Mouse (Mus musculus) limb, embryonic 12.5 days (tissue): ENCODE results near the gene Samd10. TPM values are rescaled to one million over a fixed set of nuclear protein-coding genes. Genes with fewer than 3 reads are reported as not detected.
A peak's percentile ranks its signal among the peaks of the same experiment; 100 is the strongest.

ENCODE experiments used
- ATAC-seq: fragments of 200-750 bp; cut with Nextera tagmentation; 2 replicates; pipeline ENCODE4 v1.8.0; 2017; ENCODE audit warnings: low read depth, moderate TSS enrichment; ENCODE audit not compliant: insufficient number of reproducible peaks, insufficient read depth, low FRiP score, low TSS enrichment
- H3K27ac ChIP-seq: fragments of 300-500 bp; sonication (generic); 2 replicates; pipeline ENCODE4 v1.5.1; 2016; ENCODE audit warnings: mild to moderate bottlenecking, moderate library complexity
- H3K27me3 ChIP-seq: fragments of 300-500 bp; sonication (generic); 2 replicates; pipeline ENCODE4 v1.6.1; 2016; ENCODE audit warnings: mild to moderate bottlenecking, moderate library complexity
- H3K36me3 ChIP-seq: fragments of 300-500 bp; sonication (generic); 2 replicates; pipeline ENCODE4 v1.6.1; 2016; ENCODE audit warnings: mild to moderate bottlenecking, moderate library complexity
- H3K4me1 ChIP-seq: fragments of 300-500 bp; sonication (generic); replicated peaks from 2 replicates; pipeline ENCODE4 v1.6.1; 2016
- H3K4me2 ChIP-seq: fragments of 300-500 bp; sonication (generic); 2 replicates; pipeline ENCODE4 v1.6.1; 2016; ENCODE audit warnings: mild to moderate bottlenecking, moderate library complexity
- H3K4me3 ChIP-seq: fragments of 300-500 bp; sonication (generic); replicated peaks from 2 replicates; pipeline ENCODE4 v1.5.1; 2016; ENCODE audit warnings: mild to moderate bottlenecking
- H3K9ac ChIP-seq: fragments of 300-500 bp; sonication (generic); replicated peaks from 2 replicates; pipeline ENCODE4 v1.6.1; 2016; ENCODE audit warnings: mild to moderate bottlenecking, moderate library complexity
- H3K9me3 ChIP-seq: fragments of 300-500 bp; sonication (generic); 2 replicates; pipeline ENCODE4 v1.6.1; 2016; ENCODE audit warnings: mild to moderate bottlenecking, moderate library complexity
- WGBS: fragments of 180-500 bp; shearing (Covaris S2); methylation state at CpG from one replicate; pipeline ENCODE4 v1.1.7; 2016; 5-methylcytosine and 5-hydroxymethylcytosine counted together
- polyA plus RNA-seq: library from polyadenylated mRNA; unstranded; fragments of >200 nt; fragmentation: Nextera tagmentation; extraction: Ambion mirVana; gene quantifications from 2 replicates; pipeline ENCODE4 v1.2.1, GENCODE M21; 2016

Samd10 gene
- polyA plus RNA-seq, 1 experiment from 2014 or later = 11.6 TPM

DNA sequence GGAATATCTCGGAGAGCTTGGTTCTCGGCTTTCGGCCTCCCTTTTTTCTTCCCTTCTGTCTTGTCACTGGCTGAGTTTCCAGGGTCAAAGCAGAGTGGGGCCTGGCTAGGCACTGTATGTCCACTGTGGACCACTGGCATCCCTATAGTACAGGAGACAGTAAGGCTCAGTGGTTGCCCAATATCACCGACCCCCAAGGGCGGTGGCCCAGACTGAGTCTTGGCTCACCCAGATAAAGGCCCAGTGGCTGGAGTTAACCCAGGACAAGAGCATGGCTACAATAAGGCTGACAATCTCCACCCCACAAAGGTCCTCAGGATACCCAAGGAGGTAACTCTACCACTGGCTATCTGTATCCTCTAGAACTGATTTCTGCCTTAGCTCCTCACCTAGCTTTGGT is 8.5 kb downstream of the Samd10 start:
- Histone ChIP-seq H3K27ac (no peak overlapping the region), H3K9ac (0 out of 2 replicates have a peak overlapping the region, but pooled peaks have one; percentile 8), H3K4me2 (no peak overlapping the region), H3K4me3 (no peak overlapping the region), H3K36me3 (peaks cover 54% of the 10 kb centered on the region), H3K4me1 (peaks cover 17% of the 10 kb centered on the region), H3K9me3 (no peaks in the 10 kb centered on the region), H3K27me3 (no peaks in the 10 kb centered on the region)
- 93% methylated on average over 5 of the region's 5 CpGs for WGBS
- ATAC-seq = no peak

DNA sequence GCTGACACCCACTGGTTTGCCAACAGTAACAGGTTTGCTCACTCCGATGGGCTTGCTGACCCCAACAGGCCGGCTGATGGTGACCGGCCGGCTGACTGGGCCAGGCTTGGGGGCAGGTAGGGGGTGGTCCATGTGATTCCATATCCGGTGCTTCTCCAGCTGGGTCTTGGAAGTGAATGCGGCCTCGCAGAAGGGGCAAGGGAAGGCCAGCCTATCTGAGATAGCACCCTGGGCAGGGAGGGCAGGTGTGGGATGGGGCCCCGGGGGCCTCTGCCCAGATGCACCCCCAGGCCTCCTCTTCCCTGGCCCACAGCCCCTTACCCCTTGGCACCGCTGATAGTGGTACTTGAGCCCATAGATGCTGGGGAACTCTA is 9.3 kb downstream of the Samd10 start:
- no peak overlapping the region for H3K4me3 ChIP-seq
- H3K9ac ChIP-seq = no peak overlapping the region
- WGBS = 95% methylated on average over 9 of the region's 9 CpGs
- H3K4me2 ChIP-seq = no peak overlapping the region
- H3K36me3 ChIP-seq = peaks cover 62% of the 10 kb centered on the region
- no peaks in the 10 kb centered on the region for H3K27me3 ChIP-seq
- no peak for ATAC-seq
- peaks cover 17% of the 10 kb centered on the region for H3K4me1 ChIP-seq
- H3K27ac ChIP-seq = no peak overlapping the region
- H3K9me3 ChIP-seq = no peaks in the 10 kb centered on the region

DNA sequence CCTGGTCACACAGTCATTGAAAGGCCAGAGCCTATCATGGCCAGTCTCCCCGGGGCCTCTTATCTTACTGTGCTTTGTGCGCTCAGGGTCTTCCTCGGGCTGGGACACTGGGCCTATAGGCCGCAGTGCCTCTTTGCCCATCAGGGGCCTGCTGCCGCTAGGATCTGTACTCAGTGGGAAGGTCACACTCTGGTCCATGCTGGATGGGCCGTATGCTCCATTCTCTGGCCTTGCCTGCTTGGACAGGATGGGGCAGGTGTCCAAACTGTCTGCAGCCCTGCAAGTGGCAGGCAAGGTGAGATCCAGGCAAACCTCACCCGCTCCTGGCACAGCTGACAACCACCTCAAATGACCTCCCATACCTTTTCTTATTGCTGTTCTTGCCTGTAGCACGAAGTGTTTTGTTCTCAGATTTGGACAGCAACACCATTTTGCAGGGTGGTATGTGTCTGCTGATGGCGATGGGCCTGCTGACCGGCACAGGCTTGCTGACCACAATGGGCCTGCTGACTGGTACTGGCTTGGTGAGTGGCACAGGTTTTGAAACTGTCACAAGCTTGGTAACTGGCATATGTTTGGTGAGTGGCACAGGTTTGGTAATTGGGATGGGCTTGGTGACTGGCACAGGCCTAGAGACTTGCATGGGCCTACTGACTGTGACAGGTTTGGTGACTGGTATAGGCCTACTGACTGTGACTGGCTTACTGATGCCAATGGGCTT is 9.8 kb downstream of the Samd10 start:
- H3K36me3 ChIP-seq = peaks cover 67% of the 10 kb centered on the region
- H3K27ac ChIP-seq = no peak overlapping the region
- no peak for ATAC-seq
- peaks cover 17% of the 10 kb centered on the region for H3K4me1 ChIP-seq
- 94% methylated on average over 10 of the region's 10 CpGs for WGBS
- H3K9me3 ChIP-seq = no peaks in the 10 kb centered on the region
- H3K4me3 ChIP-seq = no peak overlapping the region
- H3K27me3 ChIP-seq = no peaks in the 10 kb centered on the region
- H3K9ac ChIP-seq = no peak overlapping the region; the same call in 1 of the 2 replicates
- no peak overlapping the region for H3K4me2 ChIP-seq

DNA sequence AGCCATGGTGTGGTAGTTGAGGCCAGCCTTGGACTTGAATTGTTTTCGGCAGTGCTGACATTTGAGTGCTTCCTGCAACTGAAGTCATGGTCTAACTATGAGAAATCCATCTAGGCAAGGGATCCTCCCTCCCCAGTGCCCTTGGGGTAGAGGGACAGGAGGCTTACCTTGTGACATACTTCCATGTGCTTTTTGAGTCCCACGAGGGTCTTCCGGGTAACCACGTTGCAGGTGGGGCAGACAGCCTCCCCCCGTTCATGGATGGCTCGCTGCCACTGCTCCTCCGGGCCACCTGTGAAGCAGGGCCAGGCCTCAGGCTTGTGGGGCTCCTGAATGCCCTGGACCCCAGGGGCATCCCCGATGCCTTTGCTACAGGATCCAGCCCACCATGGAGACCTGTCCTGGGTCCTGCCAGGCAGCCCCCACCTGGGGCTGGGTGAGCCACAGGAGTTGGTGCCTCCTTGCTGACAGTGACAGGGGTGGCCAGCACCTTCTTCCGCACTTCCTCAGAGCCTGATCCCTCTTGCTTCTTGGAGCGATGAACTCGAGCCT is 10.7 kb downstream of the Samd10 start:
- H3K9ac ChIP-seq = no peak overlapping the region
- no peak for ATAC-seq
- H3K4me3 ChIP-seq = no peak overlapping the region
- no peaks in the 10 kb centered on the region for H3K9me3 ChIP-seq
- no peak overlapping the region for H3K27ac ChIP-seq
- H3K4me2 ChIP-seq = no peak overlapping the region
- WGBS = 91% methylated on average over 11 of the region's 11 CpGs
- H3K4me1 ChIP-seq = peaks cover 17% of the 10 kb centered on the region
- peaks cover 75% of the 10 kb centered on the region for H3K36me3 ChIP-seq
- H3K27me3 ChIP-seq = no peaks in the 10 kb centered on the region

DNA sequence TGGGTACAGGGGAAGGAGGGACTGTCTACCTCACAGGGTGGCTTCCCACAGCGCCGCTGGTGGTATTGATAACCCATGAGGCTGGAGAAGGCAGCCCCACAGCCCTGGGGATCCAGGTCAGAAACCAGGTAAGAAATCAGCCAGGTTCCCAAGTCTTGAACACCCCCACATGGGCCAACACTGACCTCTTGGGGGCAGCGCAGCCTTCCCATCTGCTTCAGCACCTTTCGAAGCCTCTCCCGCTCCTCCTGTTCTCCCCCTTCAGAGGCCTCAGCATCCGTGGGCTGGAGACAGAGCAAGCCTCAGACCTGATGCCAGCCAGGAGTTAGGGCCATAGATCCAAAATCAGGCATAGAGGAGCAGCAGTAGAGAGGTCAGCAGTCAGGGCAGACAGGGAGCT is 11.2 kb downstream of the Samd10 start:
- Histone ChIP-seq H3K27me3 (no peaks in the 10 kb centered on the region), H3K4me2 (no peak overlapping the region), H3K36me3 (peaks cover 80% of the 10 kb centered on the region), H3K4me1 (peaks cover 13% of the 10 kb centered on the region), H3K4me3 (no peak overlapping the region), H3K27ac (no peak overlapping the region), H3K9ac (no peak overlapping the region), H3K9me3 (no peaks in the 10 kb centered on the region)
- 84% methylated on average over 6 of the region's 6 CpGs for WGBS
- no peak for ATAC-seq

DNA sequence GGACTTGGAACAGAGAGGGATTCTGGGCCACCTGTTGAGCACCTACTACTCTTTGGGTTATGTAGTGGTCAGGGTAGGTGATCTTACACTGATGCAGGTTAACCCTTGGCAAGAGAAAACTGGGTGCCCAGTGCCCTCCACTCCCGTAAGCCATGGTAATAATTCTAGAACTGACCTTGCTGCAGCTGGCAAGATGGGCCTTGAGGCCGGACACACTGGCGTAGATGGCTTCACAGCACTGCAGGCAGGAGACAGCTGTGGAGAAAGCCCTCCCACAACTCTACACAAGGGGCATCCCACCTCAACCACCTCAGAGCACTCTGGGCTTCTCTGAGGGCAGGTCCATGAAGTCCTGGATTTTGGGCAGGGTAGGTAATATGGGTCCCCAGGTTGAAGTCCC is 12.9 kb downstream of the Samd10 start:
- H3K9ac ChIP-seq = no peak overlapping the region
- H3K4me1 ChIP-seq = peaks cover 5% of the 10 kb centered on the region
- H3K36me3 ChIP-seq = peaks cover 80% of the 10 kb centered on the region
- ATAC-seq = no peak
- no peak overlapping the region for H3K4me2 ChIP-seq
- no peak overlapping the region for H3K27ac ChIP-seq
- no peak overlapping the region for H3K4me3 ChIP-seq
- no peaks in the 10 kb centered on the region for H3K27me3 ChIP-seq
- 91% methylated on average over 3 of the region's 3 CpGs for WGBS
- H3K9me3 ChIP-seq = no peaks in the 10 kb centered on the region

DNA sequence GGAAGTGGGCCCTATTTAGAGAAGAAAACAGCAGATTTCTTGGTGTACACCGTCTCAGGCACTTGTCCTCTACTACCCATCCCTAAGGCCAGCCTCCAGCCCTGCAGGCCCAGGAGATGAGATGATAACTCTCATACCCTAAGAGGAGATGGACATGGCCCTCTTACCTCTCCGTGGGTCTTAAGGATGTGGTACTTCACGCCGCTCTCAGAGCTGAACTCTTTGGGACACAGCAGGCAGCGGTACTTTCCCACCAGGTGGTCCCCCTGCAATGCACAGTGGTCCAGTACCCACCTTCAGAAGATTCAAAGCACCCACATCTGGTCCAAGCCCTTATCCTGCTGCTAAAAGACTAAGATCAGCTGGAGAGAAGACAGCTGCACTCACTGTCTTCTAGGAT is 13.5 kb downstream of the Samd10 start:
- H3K4me1 ChIP-seq = peaks cover 4% of the 10 kb centered on the region
- no peak overlapping the region for H3K27ac ChIP-seq
- peaks cover 76% of the 10 kb centered on the region for H3K36me3 ChIP-seq
- H3K9ac ChIP-seq = no peak overlapping the region
- no peaks in the 10 kb centered on the region for H3K9me3 ChIP-seq
- no peak overlapping the region for H3K4me3 ChIP-seq
- WGBS = 86% methylated on average over 5 of the region's 5 CpGs
- H3K4me2 ChIP-seq = no peak overlapping the region
- no peak for ATAC-seq
- H3K27me3 ChIP-seq = no peaks in the 10 kb centered on the region

DNA sequence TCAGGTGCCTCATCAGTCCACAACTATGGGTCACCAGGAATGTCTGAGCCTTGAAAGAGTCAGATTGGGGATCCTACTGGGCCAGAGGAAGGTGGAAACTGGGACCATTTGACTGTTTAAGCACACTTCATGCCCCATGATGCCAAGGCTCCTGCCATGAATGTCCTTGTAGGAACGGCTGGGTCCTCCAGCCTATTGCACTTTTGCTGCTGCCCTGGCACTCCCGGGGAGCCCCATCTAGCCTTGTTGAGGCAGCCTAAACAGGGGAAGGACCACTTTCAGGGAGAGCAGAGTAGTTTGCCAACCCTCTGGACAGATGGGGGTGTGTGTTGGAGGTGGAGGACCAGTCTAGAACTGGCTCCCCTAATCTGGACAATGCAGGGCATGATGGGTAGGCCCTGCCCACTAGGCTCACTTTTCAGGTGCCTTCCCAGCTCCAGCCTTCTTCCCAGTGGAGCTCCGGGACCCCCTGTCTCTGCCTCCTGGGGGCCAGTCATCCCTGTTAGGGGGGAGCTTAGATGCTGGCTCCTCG is 14.5 kb downstream of the Samd10 start, which contains the start of gene Uckl1:
Gene Uckl1, minus strand, starts transcription at position 482 of the 532 bp plus-strand sequence.
- Histone ChIP-seq H3K27ac (no peak within 1 kb of the TSS), H3K4me3 (no peak within 1 kb of the TSS), H3K9ac (no peak within 1 kb of the TSS), H3K9me3 (no peaks in the 10 kb centered on the region), H3K27me3 (no peaks in the 10 kb centered on the region), H3K4me1 (peaks cover 8% of the 10 kb centered on the region), H3K36me3 (peaks cover 66% of the 10 kb centered on the region), H3K4me2 (no peak within 1 kb of the TSS)
- no peak for ATAC-seq
- 84% methylated on average over 4 of the region's 4 CpGs for WGBS

DNA sequence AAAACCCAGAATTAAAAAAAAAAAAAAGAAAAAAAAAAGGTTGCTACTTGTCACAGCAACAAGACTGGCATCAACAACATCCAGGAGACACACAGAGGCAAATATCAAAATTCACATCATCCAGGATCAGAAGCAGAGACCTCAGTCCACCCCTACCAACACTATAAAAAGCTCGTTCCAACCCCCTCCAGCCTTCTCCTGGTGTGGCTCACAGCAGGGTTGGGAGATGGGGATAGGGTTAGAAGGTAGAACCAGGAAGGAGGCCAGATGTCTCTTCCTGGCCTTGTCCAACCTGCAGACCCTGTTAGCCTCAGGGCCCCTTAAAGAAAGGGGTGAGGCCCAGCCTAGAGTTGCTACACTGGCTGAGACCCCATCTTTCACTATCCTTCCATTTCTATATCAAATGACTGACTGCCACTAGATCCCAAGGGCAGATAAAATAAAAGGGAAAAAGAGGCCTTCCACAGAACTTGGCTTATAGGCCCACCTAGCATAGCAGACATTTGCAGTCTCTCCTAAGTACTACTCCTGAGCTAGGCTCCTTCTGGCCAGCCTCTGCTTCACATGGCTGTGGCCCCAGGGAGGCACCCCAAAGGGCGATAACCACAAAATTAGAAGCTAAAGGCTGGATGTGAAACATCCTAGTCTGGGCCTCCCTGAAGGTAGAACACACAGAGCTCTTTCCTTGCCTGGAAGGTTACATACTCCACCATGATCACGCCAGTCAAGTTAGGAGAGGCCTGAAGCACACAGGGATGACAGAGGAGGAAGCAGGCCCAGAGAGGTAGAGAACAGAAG is 15.4 kb downstream of the Samd10 start:
- H3K27ac ChIP-seq = no peak overlapping the region
- H3K9me3 ChIP-seq = no peaks in the 10 kb centered on the region
- H3K9ac ChIP-seq = no peak overlapping the region
- WGBS = 89% methylated on average over 3 of the region's 3 CpGs
- ATAC-seq = no peak
- H3K36me3 ChIP-seq = peaks cover 57% of the 10 kb centered on the region
- no peaks in the 10 kb centered on the region for H3K27me3 ChIP-seq
- no peak overlapping the region for H3K4me2 ChIP-seq
- peaks cover 8% of the 10 kb centered on the region for H3K4me1 ChIP-seq
- H3K4me3 ChIP-seq = no peak overlapping the region

DNA sequence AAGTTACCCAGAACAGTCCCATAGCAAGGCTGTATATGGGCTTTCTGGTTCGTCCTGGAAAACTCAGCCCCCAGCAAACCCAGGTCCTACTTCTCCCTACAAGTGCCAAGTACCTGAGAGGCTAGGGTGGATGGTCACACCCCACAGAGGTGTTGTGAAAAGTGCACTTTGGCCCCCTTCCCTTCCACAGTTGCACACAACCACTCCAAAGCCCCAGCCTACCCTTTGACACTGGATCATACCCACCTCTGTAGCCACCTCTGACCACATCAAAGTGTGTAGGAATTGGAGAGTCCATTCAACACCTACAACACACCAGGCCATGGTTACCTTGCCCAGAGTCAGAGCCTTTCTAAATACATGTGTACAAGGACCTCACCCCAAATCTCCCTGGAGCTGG is 16.1 kb downstream of the Samd10 start:
- Histone ChIP-seq H3K27me3 (no peaks in the 10 kb centered on the region), H3K27ac (no peak overlapping the region), H3K9ac (no peak overlapping the region), H3K4me2 (no peak overlapping the region), H3K36me3 (peaks cover 50% of the 10 kb centered on the region), H3K4me3 (no peak overlapping the region), H3K9me3 (no peaks in the 10 kb centered on the region), H3K4me1 (peaks cover 8% of the 10 kb centered on the region)
- no peak for ATAC-seq
- 87% methylated on average over 1 of the region's 1 CpGs for WGBS

DNA sequence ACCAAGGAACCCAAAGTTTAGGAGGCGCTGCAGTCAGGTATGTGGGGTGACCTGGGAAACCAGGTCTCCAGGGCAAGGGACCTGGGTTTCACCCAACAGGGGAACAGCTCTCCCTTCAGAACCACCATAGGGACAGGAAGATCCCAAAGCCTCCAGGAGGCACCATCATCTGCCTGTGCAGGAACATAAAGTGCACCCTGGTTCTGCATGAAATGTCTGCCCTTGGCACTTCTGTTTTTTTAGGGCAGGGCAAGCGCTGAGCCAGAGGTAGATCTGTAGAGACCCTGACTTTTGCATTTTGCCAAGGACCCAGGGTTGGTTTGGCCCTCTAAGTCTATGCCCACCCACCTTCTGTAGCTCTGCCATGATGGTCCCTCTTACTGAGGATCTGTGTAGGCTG is 16.7 kb downstream of the Samd10 start:
- WGBS = 80% methylated on average over 2 of the region's 2 CpGs
- no peak for ATAC-seq
- H3K9ac ChIP-seq = no peak overlapping the region
- H3K27me3 ChIP-seq = no peaks in the 10 kb centered on the region
- H3K27ac ChIP-seq = no peak overlapping the region; the same call in 1 of the 2 replicates
- H3K9me3 ChIP-seq = no peaks in the 10 kb centered on the region
- H3K4me1 ChIP-seq = peaks cover 8% of the 10 kb centered on the region
- peak overlapping the region; percentile 90 for H3K4me2 ChIP-seq
- H3K36me3 ChIP-seq = peaks cover 44% of the 10 kb centered on the region
- peak overlapping the region; percentile 77 for H3K4me3 ChIP-seq
